Mouse (Mus musculus) duodenum, adult 2 months (tissue): ENCODE results near the gene Plvap. TPM values are rescaled to one million over a fixed set of nuclear protein-coding genes. Genes with fewer than 3 reads are reported as not detected.

ENCODE experiments used
- polyA plus RNA-seq: library from polyadenylated mRNA; depleted of rRNA; stranded (reverse); fragments of >200 nt; gene quantifications from 2 replicates; pipeline ENCODE4 v1.2.3, GENCODE M21; 2012; ENCODE audit warnings: low replicate concordance; rRNA removed

Plvap gene
- polyA plus RNA-seq = 270 and 394 TPM in 2 replicates

DNA sequence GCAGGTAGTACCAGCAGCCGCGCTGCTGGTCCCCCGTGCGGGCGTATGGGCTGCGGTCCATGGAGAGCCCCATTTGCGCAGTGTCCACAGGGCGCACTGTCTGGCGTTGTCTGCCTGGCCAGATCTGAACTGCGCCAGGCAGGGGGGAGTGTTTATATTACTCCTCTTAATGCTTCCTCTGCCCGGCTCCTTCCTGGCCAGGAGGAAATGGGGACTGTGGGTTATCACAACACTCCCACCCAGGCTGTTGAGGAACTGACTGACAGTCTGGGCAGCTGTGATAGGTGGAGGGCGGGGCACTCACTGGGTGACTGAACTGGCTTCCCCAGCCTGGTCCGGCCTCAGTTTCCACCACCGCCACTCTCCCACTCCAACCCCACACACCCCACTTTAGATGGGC lies at the start of gene Plvap:
Gene Plvap, minus strand, starts transcription at position 109 of the 400 bp plus-strand sequence.

DNA sequence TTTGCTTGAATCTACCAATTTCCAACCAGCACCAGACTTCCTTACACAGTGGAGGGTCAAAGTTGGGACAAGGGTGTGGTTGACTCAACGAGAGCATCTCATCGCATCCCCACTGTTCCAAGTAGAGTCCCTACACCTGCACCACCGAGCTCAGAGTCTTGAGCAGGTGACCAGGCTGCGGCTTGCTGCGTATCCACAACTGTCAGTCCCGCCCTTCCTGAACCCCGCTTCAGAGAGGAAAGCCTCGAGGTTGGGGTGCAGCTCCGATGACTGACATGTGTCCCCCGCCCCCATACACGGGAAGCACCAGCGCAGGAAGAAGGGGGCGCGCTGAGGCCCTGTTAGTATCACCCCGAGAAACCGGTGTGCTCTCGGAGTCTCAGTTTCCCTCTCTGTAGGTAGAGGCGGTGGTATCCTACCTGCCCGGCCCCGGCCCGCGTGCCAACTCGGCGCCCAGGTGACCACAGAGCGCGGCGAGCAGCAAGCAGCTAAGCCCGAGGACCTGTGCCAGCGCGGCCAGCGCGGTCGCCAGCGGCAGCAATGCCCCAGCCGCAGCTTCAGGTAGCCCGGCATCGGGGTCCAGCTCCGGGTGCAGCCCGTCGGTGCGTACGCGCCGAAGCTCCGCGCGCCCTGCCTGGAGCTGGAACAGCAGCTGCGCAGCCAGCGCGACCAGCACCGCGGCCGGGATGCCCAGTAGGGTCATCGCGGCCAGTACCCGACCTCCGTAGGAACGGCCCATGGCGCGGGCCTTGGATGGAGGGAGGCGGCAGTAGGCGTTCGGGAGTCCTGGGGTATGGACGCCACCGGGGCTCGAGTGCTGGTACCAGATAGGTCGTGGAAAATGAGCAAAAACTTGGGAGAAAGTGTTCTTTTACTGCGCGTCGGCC lies 46.8 kb upstream of the Plvap start, which contains the start of gene Tmem221:
Gene Tmem221, minus strand, starts transcription at position 801 of the 887 bp plus-strand sequence.

GRCm38 (mm10) chr8:71542632-71543343 lies 31.2 kb upstream of the Plvap start, which contains the start of gene Mvb12a:
Mvb12a (plus strand) TSS chr8:71542922.

DNA sequence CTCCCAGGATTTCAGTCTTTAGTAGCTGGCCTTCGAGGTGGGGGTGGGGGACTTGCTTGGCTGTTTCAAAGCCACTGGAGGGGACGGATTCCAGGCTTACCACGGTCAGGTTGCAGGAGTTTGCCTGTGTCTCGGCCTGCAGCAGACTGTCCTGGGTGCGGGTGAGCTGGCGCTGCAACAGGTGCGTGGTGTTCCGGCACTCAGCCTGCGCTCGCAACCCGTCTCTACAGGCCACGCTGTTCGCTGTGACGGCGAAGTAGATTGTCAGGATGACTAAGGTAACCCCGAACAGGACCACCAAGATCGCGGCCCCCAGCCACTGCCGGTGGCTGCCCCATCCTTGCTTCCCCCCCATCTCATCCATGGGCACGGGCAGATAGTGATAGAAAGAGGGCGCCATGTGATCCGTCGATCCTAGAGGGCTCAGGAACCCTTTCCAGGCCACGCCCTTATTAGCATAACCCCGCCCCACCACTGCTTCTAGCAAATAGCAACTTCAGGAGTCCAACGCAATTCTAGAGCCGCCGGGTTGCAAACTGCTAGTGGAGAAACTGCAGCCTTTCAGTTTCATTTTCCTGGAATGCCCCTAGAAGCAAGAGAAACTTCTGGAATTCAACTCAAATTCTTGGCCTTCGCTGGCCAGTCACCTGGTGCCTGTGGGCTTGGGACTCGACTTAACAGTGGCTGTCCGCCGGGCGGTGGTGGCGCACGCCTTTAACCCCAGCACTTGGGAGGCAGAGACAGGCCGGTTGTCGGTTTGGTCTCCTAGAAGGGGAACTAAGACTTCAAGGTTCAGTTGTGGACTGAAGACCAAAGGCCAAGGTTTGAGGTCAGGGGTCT lies 25.7 kb upstream of the Plvap start, which contains the start of gene Bst2:
Gene Bst2, minus strand, starts transcription at position 429 of the 840 bp plus-strand sequence.

DNA sequence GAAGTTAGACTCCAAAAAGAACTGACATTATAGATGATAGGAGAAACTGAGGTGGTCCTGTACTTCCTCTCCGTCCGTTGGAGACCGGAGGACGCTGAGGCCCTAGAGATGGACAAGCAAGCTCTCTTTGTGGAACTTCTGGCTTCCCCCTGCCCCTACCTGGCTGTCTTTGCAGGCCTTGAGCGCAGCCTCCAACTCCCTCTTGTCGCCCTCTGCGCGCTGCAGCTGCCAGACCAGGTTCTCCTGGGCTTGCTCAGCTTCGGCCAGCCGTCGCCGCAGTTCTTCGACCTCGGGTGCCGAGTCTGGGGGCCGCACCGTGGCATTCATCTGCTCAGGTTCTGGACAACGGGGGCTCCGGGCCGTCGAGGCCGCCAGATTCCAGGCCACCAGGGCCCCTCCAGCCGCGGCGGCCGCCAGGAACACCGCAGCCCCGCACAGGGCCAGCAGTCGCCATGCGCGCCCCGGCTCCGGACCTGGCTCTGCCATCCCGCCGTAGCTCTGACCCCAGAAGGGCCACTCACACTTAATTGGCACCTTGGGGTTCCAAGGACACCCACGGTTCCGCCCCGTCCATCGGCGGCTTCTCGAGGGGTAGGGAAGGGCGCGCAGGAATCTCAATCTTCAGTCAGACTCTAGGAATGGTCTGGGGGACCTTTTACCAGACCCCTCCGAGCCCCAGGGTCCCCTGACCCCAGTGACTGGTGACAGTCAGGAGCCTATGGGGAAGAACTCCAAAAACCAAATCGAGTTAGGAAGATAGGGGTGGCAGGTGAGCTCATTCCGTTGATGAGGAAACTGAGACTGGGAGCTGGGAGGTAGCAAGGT lies 13.9 kb upstream of the Plvap start, which contains the start of gene Ccdc194:
Gene Ccdc194, minus strand, starts transcription at position 486 of the 825 bp plus-strand sequence.

GRCm38 (mm10) chr8:71487691-71488445 lies 23.7 kb downstream of the Plvap start, which contains the start of gene Gtpbp3:
Gtpbp3 (plus strand) TSS chr8:71488103.

DNA sequence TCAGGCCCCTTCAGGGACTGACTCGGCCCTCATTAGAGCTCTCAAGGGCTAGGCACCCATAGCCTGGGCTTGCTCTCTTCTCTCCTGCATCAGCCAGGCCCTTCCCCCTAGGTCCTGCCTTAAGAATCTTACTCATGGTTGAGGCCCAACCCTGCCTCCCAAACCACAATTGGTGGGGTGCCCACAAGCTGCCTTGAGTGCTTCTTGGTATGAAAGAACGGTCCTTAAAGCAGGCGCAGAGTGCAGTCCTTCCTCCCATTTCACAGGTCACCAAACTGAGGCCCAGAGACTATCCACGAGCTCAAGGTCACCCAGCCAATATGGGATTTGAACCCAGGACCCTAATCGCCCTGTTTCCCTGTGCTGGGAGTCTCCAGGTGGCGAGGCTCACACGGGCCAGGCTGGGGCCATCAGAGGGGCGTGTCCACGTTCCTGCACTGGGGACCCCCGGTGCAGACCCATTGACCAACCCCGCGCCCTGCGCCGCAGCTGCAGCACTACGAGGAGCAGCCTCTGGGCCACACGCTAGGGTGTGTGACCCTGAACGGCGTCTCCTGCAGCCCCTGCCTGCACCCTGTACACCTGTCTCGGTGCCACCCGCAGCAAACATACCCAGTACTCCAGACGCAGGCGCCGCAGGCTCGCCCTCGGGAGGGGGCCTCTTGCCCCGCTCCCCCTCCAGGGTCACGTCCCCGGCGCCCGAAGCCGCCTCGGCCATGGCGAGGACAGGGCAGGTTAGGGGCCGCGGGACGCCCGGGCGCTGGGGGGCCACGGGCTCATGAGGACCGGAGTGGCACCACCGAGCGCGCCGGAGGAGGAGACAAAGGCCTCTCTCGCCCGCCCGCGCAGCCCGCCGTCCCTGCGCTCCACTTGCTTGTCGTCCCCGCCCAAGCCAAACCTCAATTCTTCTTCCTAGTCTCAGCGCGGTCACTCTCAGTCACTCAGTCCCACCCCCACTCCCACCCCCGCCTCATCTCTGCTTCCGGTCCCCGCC lies 26.1 kb downstream of the Plvap start, which contains the start of gene Ano8:
Gene Ano8, minus strand, starts transcription at position 822 of the 994 bp plus-strand sequence.

DNA sequence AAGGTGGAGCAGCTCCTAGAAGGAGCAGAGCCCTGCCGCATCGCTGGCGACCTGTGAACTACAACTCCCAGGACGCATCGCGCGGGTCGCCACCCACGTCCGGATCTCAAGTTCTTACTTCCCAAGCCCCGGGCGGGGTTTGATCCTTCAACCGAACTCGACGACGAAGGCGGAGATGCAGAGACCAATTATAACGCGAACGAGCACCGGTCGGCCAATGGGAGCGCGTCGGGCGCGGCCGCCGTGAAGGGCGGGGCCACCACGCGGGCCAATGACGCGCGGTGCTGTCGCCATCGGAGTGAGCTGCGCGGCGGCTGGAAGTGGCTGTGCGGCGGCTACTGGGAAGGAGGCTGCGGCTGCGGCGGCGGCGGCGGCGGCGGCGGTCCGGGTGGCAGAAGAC lies 42.6 kb downstream of the Plvap start, which contains the start of gene Dda1:
Gene Dda1, plus strand, starts transcription at position 284 of the 400 bp plus-strand sequence.

DNA sequence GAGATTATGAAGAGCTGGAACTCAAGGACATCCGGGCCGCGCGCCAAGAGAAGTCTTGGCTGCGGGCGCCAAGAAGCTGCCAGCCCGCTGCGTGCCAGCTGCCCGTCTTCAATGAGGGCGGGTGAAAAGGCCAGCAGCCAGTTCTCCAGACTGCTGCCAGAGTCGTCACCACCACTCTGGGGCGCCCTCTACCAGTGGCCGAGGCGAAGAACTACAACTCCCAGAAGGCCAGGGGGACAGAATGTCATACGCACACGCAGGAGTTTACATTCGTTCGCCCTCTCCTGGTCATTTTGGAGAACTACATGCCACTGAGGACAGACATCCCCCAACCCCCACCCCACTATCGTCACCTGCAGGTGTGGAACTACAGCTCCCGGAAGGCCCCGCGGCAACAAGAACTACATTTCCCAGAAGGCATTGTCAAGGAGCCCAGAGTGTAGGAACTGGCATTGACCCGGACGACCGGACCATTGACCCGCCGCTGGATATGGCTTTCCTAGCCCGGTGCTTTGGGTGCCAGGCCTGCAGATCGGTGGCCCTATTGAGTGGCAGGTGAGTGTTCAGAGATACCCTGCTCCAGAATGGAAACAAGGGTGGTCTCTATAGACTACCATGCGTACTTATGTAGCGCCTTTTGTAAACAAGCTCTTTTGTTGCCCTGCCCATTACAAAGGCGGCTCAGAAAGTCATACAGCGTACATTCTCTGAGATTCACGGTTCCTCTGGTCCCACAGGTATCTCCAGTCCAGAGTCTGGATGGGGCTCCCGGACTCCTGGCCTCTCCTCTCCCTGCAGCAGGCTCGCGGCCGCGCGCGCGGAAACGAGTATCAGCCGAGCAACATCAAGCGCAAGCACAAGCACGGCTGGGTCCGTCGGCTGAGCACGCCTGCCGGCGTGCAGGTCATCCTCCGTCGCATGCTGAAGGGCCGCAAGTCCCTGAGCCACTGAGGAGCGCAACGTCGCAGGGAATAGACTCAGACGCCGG lies 46.7 kb downstream of the Plvap start, which contains the start of gene Mrpl34:
Gene Mrpl34, plus strand, starts transcription at position 447 of the 988 bp plus-strand sequence.

GRCm38 (mm10) chr8:71463188-71464033 lies 48.1 kb downstream of the Plvap start, which contains the start of gene Abhd8:
Abhd8 (minus strand) TSS chr8:71463655.

Other genes starting within 250 kb of the Plvap start
- gene Myo9b, start 239.0 kb downstream of the Plvap start, polyA plus RNA-seq = 15.1 and 23.4 TPM in 2 replicates
- gene Haus8, start 238.8 kb downstream of the Plvap start, polyA plus RNA-seq = 3.6 and 4.1 TPM in 2 replicates
- gene Use1, start 144.9 kb downstream of the Plvap start, polyA plus RNA-seq = 51.2 and 55.3 TPM in 2 replicates
- 25.0 and 66.9 TPM in 2 replicates for gene Ocel1, start 140.5 kb downstream of the Plvap start, polyA plus RNA-seq
- gene Nr2f6, start 129.8 kb downstream of the Plvap start, polyA plus RNA-seq = 313 and 643 TPM in 2 replicates
- 9.5 TPM in 2 replicates for gene Ushbp1, start 116.0 kb downstream of the Plvap start, polyA plus RNA-seq
- gene Babam1, start 114.9 kb downstream of the Plvap start, polyA plus RNA-seq = 102 and 106 TPM in 2 replicates
- gene Ankle1, start 105.7 kb downstream of the Plvap start, polyA plus RNA-seq = 12.8 and 20.1 TPM in 2 replicates
- 17.3 and 22.0 TPM in 2 replicates for gene Abhd8, start 48.1 kb downstream of the Plvap start, polyA plus RNA-seq
- 268 and 285 TPM in 2 replicates for gene Mrpl34, start 46.8 kb downstream of the Plvap start, polyA plus RNA-seq
- 83.6 and 99.3 TPM in 2 replicates for gene Dda1, start 42.6 kb downstream of the Plvap start, polyA plus RNA-seq
- 19.4 and 25.4 TPM in 2 replicates for gene Ano8, start 25.8 kb downstream of the Plvap start, polyA plus RNA-seq
- 29.5 and 30.2 TPM in 2 replicates for gene Gtpbp3, start 23.6 kb downstream of the Plvap start, polyA plus RNA-seq
- gene Ccdc194, start 14.0 kb upstream of the Plvap start, polyA plus RNA-seq = not detected in 2 replicates
- gene Bst2, start 25.7 kb upstream of the Plvap start, polyA plus RNA-seq = 119 and 255 TPM in 2 replicates
- 159 and 312 TPM in 2 replicates for gene Mvb12a, start 31.2 kb upstream of the Plvap start, polyA plus RNA-seq
- gene Tmem221, start 47.1 kb upstream of the Plvap start, polyA plus RNA-seq = 0.50 and 1.4 TPM in 2 replicates
- not detected in 2 replicates for gene Nxnl1, start 54.8 kb upstream of the Plvap start, polyA plus RNA-seq
- 28.3 and 40.4 TPM in 2 replicates for gene Slc27a1, start 57.1 kb upstream of the Plvap start, polyA plus RNA-seq
- 210 and 420 TPM in 2 replicates for gene Pgls, start 80.4 kb upstream of the Plvap start, polyA plus RNA-seq
- 1.6 and 3.1 TPM in 2 replicates for gene Fam129c, start 85.9 kb upstream of the Plvap start, polyA plus RNA-seq
- 59.6 and 62.5 TPM in 2 replicates for gene Colgalt1, start 99.2 kb upstream of the Plvap start, polyA plus RNA-seq
- gene Unc13a, start 160.0 kb upstream of the Plvap start, polyA plus RNA-seq = 0.39 and 1.9 TPM in 2 replicates
- 14.8 and 17.5 TPM in 2 replicates for gene Jak3, start 164.5 kb upstream of the Plvap start, polyA plus RNA-seq
- gene Insl3, start 177.5 kb upstream of the Plvap start, polyA plus RNA-seq = 24.2 and 26.5 TPM in 2 replicates
- gene B3gnt3, start 190.0 kb upstream of the Plvap start, polyA plus RNA-seq = 227 and 269 TPM in 2 replicates
- gene Fcho1, start 214.0 kb upstream of the Plvap start, polyA plus RNA-seq = 19.4 and 23.2 TPM in 2 replicates